Mouse (Mus musculus): ENCODE data around the gene Gm21083. TPM values are rescaled to one million over a fixed set of nuclear protein-coding genes. Genes with fewer than 3 reads are reported as not detected.
"Not testable (repeated sequence)": the region's sequence is repeated elsewhere in the genome, so short reads cannot be mapped to it uniquely, and the experiment has no call there.

Gm21083 gene
- polyA plus RNA-seq, 1 experiment from 2014 or later = not detected

DNA sequence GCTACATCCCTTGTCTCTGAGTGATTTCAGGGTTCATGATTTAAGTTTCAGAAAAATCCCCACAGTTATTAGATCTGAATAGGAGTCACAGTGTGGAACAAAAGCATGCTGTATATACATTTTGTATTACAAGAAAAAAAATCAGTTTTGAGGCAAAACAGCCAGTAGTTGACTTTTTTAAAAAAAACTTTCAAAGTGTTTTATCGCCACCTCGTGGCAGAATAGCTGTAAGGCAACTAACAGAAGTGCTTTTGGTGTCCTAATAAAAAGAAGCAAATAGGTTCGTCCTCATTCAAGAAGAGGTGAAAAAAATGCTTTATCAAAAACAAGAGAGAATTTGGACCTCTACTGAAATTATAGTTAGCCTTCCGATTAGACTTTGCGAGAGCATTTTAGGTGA, 52.9 kb downstream of the Gm21083 start:
- DNase-seq; H3K27ac ChIP-seq; H3K27me3 ChIP-seq; ATAC-seq (ENCODE audit: low read depth); H3K36me3 ChIP-seq; H3K4me1 ChIP-seq (replicated peaks); H3K4me2 ChIP-seq; H3K9me3 ChIP-seq (replicated peaks); H3K4me3 ChIP-seq (replicated peaks); H3K9ac ChIP-seq: not testable (repeated sequence)
- 22% methylated on average over 5 of the region's 5 CpGs for WGBS (ENCODE audit: insufficient replicate concordance)

Other genes starting within 250 kb of the Gm21083 start
- not detected in 2 replicates for gene Gm21149, start 100.8 kb upstream of the Gm21083 start, polyA plus RNA-seq (2015; fragmentation: Nextera tagmentation; extraction: Ambion mirVana)
- not detected in 2 replicates for gene Gm21190, start 48.1 kb upstream of the Gm21083 start, polyA plus RNA-seq (2015; fragmentation: Nextera tagmentation; extraction: Ambion mirVana)
- gene Speer4d, start 41.7 kb downstream of the Gm21083 start, polyA plus RNA-seq (2015; fragmentation: Nextera tagmentation; extraction: Ambion mirVana) = not detected in 2 replicates
- gene 4930572O03Rik, start 79.7 kb downstream of the Gm21083 start, polyA plus RNA-seq (2015; fragmentation: Nextera tagmentation; extraction: Ambion mirVana) = not detected in 2 replicates
- gene Speer4c, start 136.9 kb downstream of the Gm21083 start, polyA plus RNA-seq (2015; fragmentation: Nextera tagmentation; extraction: Ambion mirVana) = not detected in 2 replicates